Mouse (Mus musculus) embryo, embryonic 10.5 days (tissue): ENCODE results near the gene Dnm1.

ENCODE experiments used
- DNase-seq: peaks from one replicate; pipeline ENCODE4 v3.0.0-alpha.2; 2015; ENCODE audit warnings: low spot score

Dnm1 gene

GRCm38 (mm10) chr2:32275823-32276222, 77.3 kb downstream of the Dnm1 start:
- DNase-seq: no peak

DNA sequence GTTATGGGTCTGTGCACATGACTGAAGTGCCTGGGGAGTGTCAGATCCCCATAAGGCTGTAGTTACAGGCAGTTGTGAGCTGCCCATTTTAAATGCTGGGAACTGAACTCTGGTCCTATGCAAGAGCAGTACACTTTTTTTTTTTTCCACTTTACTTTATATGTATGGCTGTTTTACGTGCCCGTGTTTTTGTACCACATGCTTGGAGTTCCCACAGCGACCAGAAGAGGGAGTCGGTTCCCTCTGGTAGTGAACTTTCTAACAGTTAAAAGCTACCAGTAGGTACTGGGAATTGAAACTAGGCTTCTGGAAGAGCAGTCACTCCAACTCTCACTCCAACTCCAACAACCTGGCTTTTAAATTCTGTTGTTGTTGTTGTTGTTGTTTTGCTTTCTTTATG, 92.5 kb downstream of the Dnm1 start:
- DNase-seq: peak; percentile 67

DNA sequence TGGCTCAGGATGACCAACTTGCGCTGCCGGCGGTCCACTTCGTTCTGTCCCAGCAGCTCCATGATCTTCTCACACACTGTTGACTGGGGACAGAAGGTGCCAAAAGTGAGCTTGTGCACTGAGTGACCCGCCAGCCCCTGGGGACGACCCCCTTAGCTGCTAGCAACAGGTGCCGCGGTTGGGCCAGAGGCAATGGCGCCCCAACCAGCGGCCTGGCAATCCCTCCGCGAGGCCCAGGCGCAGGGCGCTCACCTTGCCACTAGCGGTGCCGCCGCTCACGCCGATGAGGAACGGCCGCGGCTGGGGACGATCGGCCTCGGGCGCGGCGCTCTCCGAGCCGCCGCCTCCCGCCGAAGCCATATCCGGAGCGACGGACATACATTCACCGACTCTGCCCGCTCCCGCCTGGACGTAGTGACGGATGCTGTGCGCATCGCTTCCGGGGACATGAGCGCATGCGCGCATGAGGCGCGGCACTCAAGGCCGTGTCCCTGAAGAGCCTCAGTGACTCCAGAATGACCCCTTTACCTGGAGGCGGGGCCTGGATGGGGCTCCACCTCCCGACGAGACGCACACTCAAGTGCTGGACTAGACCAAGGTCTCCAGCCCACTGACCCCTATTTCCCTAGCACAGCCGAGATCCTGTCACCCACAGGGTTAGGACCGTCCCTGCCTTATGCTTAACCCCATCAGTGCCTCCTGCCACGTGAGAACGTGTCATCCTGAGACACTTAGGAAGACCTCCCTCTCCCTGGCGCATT, 93.3 kb downstream of the Dnm1 start, which contains the start of gene Uck1:
Gene Uck1 (minus strand): TSS at position 503 of the 761 bp plus-strand sequence.
- DNase-seq: peak; percentile 94

GRCm38 (mm10) chr2:32258887-32259533, 94.1 kb downstream of the Dnm1 start:
- no peak for DNase-seq
